Mouse (Mus musculus) E14TG2a.4 (cell line): ENCODE measurements around the gene Gpr179.

Experiments
- CTCF ChIP-seq: conservative IDR thresholded peaks from 2 replicates; pipeline ENCODE4 v1.5.1; 2014; ENCODE audit warnings: low read length
- POU5F1 ChIP-seq: IDR thresholded peaks from 2 replicates; pipeline ENCODE4 v1.6.1; 2014; ENCODE audit warnings: low read length, borderline replicate concordance

DNA sequence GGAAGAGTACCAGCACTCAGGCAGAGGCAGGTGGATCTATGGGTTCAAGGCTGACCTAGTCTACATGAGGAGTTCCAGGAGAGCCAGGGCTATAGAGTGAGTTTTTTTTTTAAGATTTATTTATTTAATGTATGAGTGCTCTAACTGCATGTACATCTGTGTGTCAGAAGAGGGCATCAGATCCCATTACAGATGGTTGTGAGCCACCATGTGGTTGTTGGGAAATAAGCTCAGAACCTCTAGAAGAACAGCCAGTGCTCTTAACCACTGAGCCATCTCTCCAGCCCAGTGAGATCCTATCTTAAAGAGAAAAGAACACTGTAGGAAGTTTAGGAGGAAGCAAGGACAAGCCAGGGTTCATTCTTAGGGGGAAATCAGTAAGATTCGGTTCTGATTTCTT, 21.6 kb downstream of the Gpr179 start:
- no peak for TF ChIP-seq CTCF
- TF ChIP-seq POU5F1, result no peak
